Mouse (Mus musculus): ENCODE results near the gene Mrps5. TPM values are rescaled to one million over a fixed set of nuclear protein-coding genes. Genes with fewer than 3 reads are reported as not detected.

Mrps5 gene
- total and polyA plus RNA-seq, 3 experiments = 144 to 210 (median 188) TPM

DNA sequence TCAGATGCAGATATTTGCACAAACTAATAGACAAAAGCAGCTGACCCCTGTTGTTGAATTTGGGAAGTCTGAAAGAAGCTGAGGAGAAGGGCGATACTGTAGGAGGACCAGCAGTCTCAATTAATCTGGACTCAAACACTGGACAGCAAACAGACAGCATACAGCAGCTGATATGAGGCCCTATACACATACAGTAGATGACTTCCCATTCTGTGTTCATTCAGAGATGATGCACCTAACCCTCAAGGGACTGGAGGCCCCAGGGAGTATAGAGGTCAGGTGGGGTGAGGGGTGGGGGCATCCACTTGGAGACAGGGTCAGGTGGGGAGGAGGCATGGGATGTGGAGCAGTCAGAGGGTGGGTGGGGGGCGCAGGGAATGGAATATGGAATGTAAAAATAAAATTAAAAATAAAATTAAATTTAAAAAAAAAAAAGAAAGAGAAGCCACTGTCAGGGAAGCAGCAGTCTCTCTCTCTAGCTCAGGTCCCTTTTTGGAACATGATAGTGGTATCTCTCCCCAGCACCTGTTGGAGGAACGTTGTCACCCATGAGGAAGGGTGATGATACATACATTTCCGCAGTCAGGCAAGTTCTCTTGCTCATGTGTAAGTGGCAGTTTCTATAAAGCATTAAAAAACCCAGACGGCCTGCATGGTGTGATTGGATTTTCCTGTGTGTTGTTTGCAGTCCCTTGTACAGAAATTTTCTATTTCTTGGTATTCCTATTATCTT is 38.5 kb upstream of the Mrps5 start:
- TF ChIP-seq EP300 (IDR thresholded peaks at IDR 0.05; ENCODE audit: low read length) = no peak
- TF ChIP-seq USF1 (IDR thresholded peaks at IDR 0.05; ENCODE audit: low read depth, low read length) = no peak
- no peak for TF ChIP-seq POLR2A (IDR thresholded peaks at IDR 0.05; ENCODE audit: low read depth, low read length)
- TF ChIP-seq GABPA (IDR thresholded peaks at IDR 0.05; ENCODE audit: insufficient replicate concordance, low read depth, low read length) = no peak
- no peak for TF ChIP-seq MAX (IDR thresholded peaks at IDR 0.05; ENCODE audit: low read length)
- TF ChIP-seq USF2 (conservative IDR thresholded peaks at IDR 0.05; ENCODE audit: low read depth, low read length) = no peak
- no peak for TF ChIP-seq ZKSCAN1 (IDR thresholded peaks at IDR 0.05; ENCODE audit: borderline replicate concordance, low read depth, low read length)
- TF ChIP-seq SMC3 (IDR thresholded peaks at IDR 0.05; ENCODE audit: low read depth, low read length) = no peak
- no peak for TF ChIP-seq SIN3A (IDR thresholded peaks at IDR 0.05; ENCODE audit: low read length)
- no peak for TF ChIP-seq ETS1 (conservative IDR thresholded peaks at IDR 0.05; ENCODE audit: low read depth, low read length)
- TF ChIP-seq PAX5 (IDR thresholded peaks at IDR 0.05; ENCODE audit: low read length) = no peak
- TF ChIP-seq MEF2A (IDR thresholded peaks at IDR 0.05; ENCODE audit: borderline replicate concordance, low read depth, low read length) = no peak
- TF ChIP-seq JUND (conservative IDR thresholded peaks at IDR 0.05; ENCODE audit: low read depth, low read length) = no peak
- TF ChIP-seq CHD2 (IDR thresholded peaks at IDR 0.05; ENCODE audit: low read length) = no peak
- TF ChIP-seq RCOR1 (conservative IDR thresholded peaks at IDR 0.05; ENCODE audit: low read depth, low read length) = no peak
- dilution Hi-C loops (cut with MboI; ENCODE audit: extremely low pct_ligation_motif_present, extremely low pct_unique_long_range_greater_than_20kb, low sequenced_read_pairs) (no loop called here), in situ Hi-C loops (cut with MboI; ENCODE audit: low pct_ligation_motif_present, low pct_unique_long_range_greater_than_20kb, low sequenced_read_pairs) (no loop called here)
- no peaks in the 10 kb centered on the region for H3K36me3 ChIP-seq (replicated peaks in 1 of 2; ENCODE audit: control insufficient read depth in 1 of 2, insufficient read depth in 1 of 2, low read length in 1 of 2)
- H3K27me3 ChIP-seq (replicated peaks) = peaks cover 84% of the 10 kb centered on the region
- no peak for DNase-seq (ENCODE audit: extremely low read depth)
- H3K9me3 ChIP-seq (replicated peaks; ENCODE audit: low read length) = peaks cover 7% of the 10 kb centered on the region
- H3K4me1 ChIP-seq (ENCODE audit: control insufficient read depth in 1 of 2, insufficient read depth in 2 of 2) = no peaks in the 10 kb centered on the region
- no peak overlapping the region for H3K27ac ChIP-seq (ENCODE audit: insufficient read depth, low read depth)
- no peak overlapping the region for H3K4me3 ChIP-seq (replicated peaks in 1 of 3; ENCODE audit: low read depth in 2 of 3, low read length in 2 of 3, poor library complexity in 1 of 3)
- H3K9ac ChIP-seq (ENCODE audit: insufficient read depth, low read depth) = no peak overlapping the region
- H3K4me2 ChIP-seq (ENCODE audit: insufficient read depth, low read depth, poor library complexity, severe bottlenecking) = no peak overlapping the region
- H3K79me2 ChIP-seq (replicated peaks; ENCODE audit: control insufficient read depth, extremely low read depth, insufficient read depth, poor library complexity, severe bottlenecking) = no peaks in the 10 kb centered on the region

DNA sequence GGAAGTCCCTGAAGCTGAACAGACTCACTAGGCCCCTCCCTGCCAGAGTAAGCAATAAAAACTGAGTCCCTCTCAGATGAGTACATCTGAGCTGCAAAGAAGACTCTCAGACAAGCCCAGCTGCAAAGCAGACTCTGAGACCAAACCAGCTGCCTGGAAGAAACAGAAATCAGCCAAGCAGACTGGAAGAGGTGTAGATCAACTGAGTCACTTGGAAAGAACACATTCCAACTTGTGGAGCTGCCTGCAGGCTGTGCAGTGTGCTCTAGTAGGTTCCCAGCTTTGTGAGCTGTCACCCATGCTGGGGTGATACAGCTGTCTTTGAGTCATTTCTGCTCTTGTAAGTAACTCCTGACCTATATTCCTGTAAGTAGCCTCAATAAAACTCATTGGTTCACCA is 37.3 kb upstream of the Mrps5 start:
- Histone ChIP-seq H3K9me3 (replicated peaks; ENCODE audit: low read length) (peaks cover 7% of the 10 kb centered on the region), H3K79me2 (replicated peaks; ENCODE audit: control insufficient read depth, extremely low read depth, insufficient read depth, poor library complexity, severe bottlenecking) (no peaks in the 10 kb centered on the region), H3K27me3 (replicated peaks) (peaks cover 81% of the 10 kb centered on the region), H3K36me3 (replicated peaks in 1 of 2; ENCODE audit: control insufficient read depth in 1 of 2, insufficient read depth in 1 of 2, low read length in 1 of 2) (no peaks in the 10 kb centered on the region), H3K4me1 (ENCODE audit: control insufficient read depth in 1 of 2, insufficient read depth in 2 of 2) (no peaks in the 10 kb centered on the region), H3K9ac (ENCODE audit: insufficient read depth, low read depth) (no peak overlapping the region), H3K27ac (ENCODE audit: insufficient read depth, low read depth) (no peak overlapping the region), H3K4me3 (replicated peaks in 1 of 3; ENCODE audit: low read depth in 2 of 3, low read length in 2 of 3, poor library complexity in 1 of 3) (no peak overlapping the region), H3K4me2 (ENCODE audit: insufficient read depth, low read depth, poor library complexity, severe bottlenecking) (no peak overlapping the region)
- dilution Hi-C loops (cut with MboI; ENCODE audit: extremely low pct_ligation_motif_present, extremely low pct_unique_long_range_greater_than_20kb, low sequenced_read_pairs) = no loop called here
- TF ChIP-seq TCF12 (IDR thresholded peaks at IDR 0.05; ENCODE audit: low read depth, low read length) = no peak
- no peak for TF ChIP-seq ZC3H11A (IDR thresholded peaks at IDR 0.05; ENCODE audit: low read depth, low read length)
- TF ChIP-seq HCFC1 (IDR thresholded peaks at IDR 0.05; ENCODE audit: low read depth, low read length) = no peak
- TF ChIP-seq ZMIZ1 (IDR thresholded peaks at IDR 0.05; ENCODE audit: low read depth, low read length) = no peak
- no peak for TF ChIP-seq CHD1 (IDR thresholded peaks at IDR 0.05; ENCODE audit: low read depth, low read length)
- no peak for TF ChIP-seq ETS1 (conservative IDR thresholded peaks at IDR 0.05; ENCODE audit: low read depth, low read length)
- TF ChIP-seq KAT2A (IDR thresholded peaks at IDR 0.05; ENCODE audit: insufficient replicate concordance, low read length) = no peak
- no peak for TF ChIP-seq JUND (conservative IDR thresholded peaks at IDR 0.05; ENCODE audit: low read depth, low read length)
- TF ChIP-seq CTCF (conservative IDR thresholded peaks at IDR 0.05 in 1 of 2, IDR thresholded peaks at IDR 0.05 in 1 of 2; ENCODE audit: low read depth in 2 of 2, low read length in 2 of 2) = no peak
- no peak for TF ChIP-seq NRF1 (IDR thresholded peaks at IDR 0.05; ENCODE audit: low read depth, low read length)
- no peak for TF ChIP-seq MEF2A (IDR thresholded peaks at IDR 0.05; ENCODE audit: borderline replicate concordance, low read depth, low read length)
- no peak for TF ChIP-seq IRF4 (IDR thresholded peaks at IDR 0.05; ENCODE audit: low read depth, low read length)
- no peak for TF ChIP-seq MAX (IDR thresholded peaks at IDR 0.05; ENCODE audit: low read length)
- DNase-seq (ENCODE audit: extremely low read depth) = no peak
- in situ Hi-C loops (cut with MboI; ENCODE audit: low pct_ligation_motif_present, low pct_unique_long_range_greater_than_20kb, low sequenced_read_pairs) = no loop called here
